Mouse (Mus musculus): Measurements from ENCODE around the gene Prkcb.

Prkcb gene

GRCm38 (mm10) chr7:122622125-122622774 is 333.7 kb downstream of the Prkcb start:
- Histone ChIP-seq H3K36me3 (ENCODE audit: control insufficient read depth, insufficient read depth, low read length, poor library complexity, severe bottlenecking) (peaks cover 16% of the 10 kb centered on the region), H3K27me3 (ENCODE audit: control insufficient read depth, insufficient read depth, low read length, poor library complexity, severe bottlenecking) (no peaks in the 10 kb centered on the region)
- no peak for DNase-seq (ENCODE audit: low read depth, low spot score)

GRCm38 (mm10) chr7:122623753-122624152 is 335.2 kb downstream of the Prkcb start:
- peak; percentile 8 for DNase-seq (ENCODE audit: low read depth, low spot score)
- Histone ChIP-seq H3K36me3 (ENCODE audit: control insufficient read depth, insufficient read depth, low read length, poor library complexity, severe bottlenecking) (peaks cover 14% of the 10 kb centered on the region), H3K27me3 (ENCODE audit: control insufficient read depth, insufficient read depth, low read length, poor library complexity, severe bottlenecking) (no peaks in the 10 kb centered on the region)

GRCm38 (mm10) chr7:122628050-122628449 is 339.5 kb downstream of the Prkcb start:
- DNase-seq (ENCODE audit: low read depth, low spot score): no peak
- H3K27me3 ChIP-seq (ENCODE audit: control insufficient read depth, insufficient read depth, low read length, poor library complexity, severe bottlenecking): no peaks in the 10 kb centered on the region
- peaks cover 7% of the 10 kb centered on the region for H3K36me3 ChIP-seq (ENCODE audit: control insufficient read depth, insufficient read depth, low read length, poor library complexity, severe bottlenecking)

- Histone ChIP-seq H3K36me3 (ENCODE audit: control insufficient read depth, insufficient read depth, low read length, poor library complexity, severe bottlenecking) (peaks cover 8% of the 10 kb centered on the region), H3K27me3 (ENCODE audit: control insufficient read depth, insufficient read depth, low read length, poor library complexity, severe bottlenecking) (no peaks in the 10 kb centered on the region)
- DNase-seq (ENCODE audit: low read depth, low spot score): no peak
Observed at GRCm38 (mm10) chr7:122630386-122630785, 341.8 kb downstream of the Prkcb start.

- H3K36me3 ChIP-seq (ENCODE audit: control insufficient read depth, insufficient read depth, low read length, poor library complexity, severe bottlenecking): peaks cover 8% of the 10 kb centered on the region
- DNase-seq (ENCODE audit: low read depth, low spot score): no peak
Observed at GRCm38 (mm10) chr7:122631151-122631550, 342.6 kb downstream of the Prkcb start.

GRCm38 (mm10) chr7:122632946-122633345 is 344.4 kb downstream of the Prkcb start:
- Histone ChIP-seq H3K36me3 (ENCODE audit: control insufficient read depth, insufficient read depth, low read length, poor library complexity, severe bottlenecking) (peaks cover 7% of the 10 kb centered on the region), H3K27me3 (ENCODE audit: control insufficient read depth, insufficient read depth, low read length, poor library complexity, severe bottlenecking) (no peaks in the 10 kb centered on the region)
- DNase-seq (ENCODE audit: low read depth, low spot score): peak; percentile 40

More at GRCm38 (mm10) chr7:122631151-122631550, 342.6 kb downstream of the Prkcb start:
- H3K27me3 ChIP-seq (ENCODE audit: control insufficient read depth, insufficient read depth, low read length, poor library complexity, severe bottlenecking): no peaks in the 10 kb centered on the region

- no peaks in the 10 kb centered on the region for H3K27me3 ChIP-seq (ENCODE audit: control insufficient read depth, insufficient read depth, low read length, poor library complexity, severe bottlenecking)
- DNase-seq (ENCODE audit: low read depth, low spot score): no peak
- peaks cover 6% of the 10 kb centered on the region for H3K36me3 ChIP-seq (ENCODE audit: control insufficient read depth, insufficient read depth, low read length, poor library complexity, severe bottlenecking)
Observed at GRCm38 (mm10) chr7:122633463-122633862, 344.9 kb downstream of the Prkcb start.

GRCm38 (mm10) chr7:122643676-122644075 is 355.1 kb downstream of the Prkcb start:
- no peaks in the 10 kb centered on the region for H3K36me3 ChIP-seq (ENCODE audit: control insufficient read depth, insufficient read depth, low read length, poor library complexity, severe bottlenecking)
- DNase-seq (ENCODE audit: low read depth, low spot score): no peak
- H3K27me3 ChIP-seq (ENCODE audit: control insufficient read depth, insufficient read depth, low read length, poor library complexity, severe bottlenecking): no peaks in the 10 kb centered on the region

GRCm38 (mm10) chr7:122649306-122649705 is 360.8 kb downstream of the Prkcb start:
- Histone ChIP-seq H3K27me3 (ENCODE audit: control insufficient read depth, insufficient read depth, low read length, poor library complexity, severe bottlenecking) (no peaks in the 10 kb centered on the region), H3K36me3 (ENCODE audit: control insufficient read depth, insufficient read depth, low read length, poor library complexity, severe bottlenecking) (no peaks in the 10 kb centered on the region)
- DNase-seq (ENCODE audit: low read depth, low spot score): no peak

GRCm38 (mm10) chr7:122652523-122652922 is 364.0 kb downstream of the Prkcb start:
- no peak for DNase-seq (ENCODE audit: low read depth, low spot score)
- H3K36me3 ChIP-seq (ENCODE audit: control insufficient read depth, insufficient read depth, low read length, poor library complexity, severe bottlenecking): no peaks in the 10 kb centered on the region

GRCm38 (mm10) chr7:122656671-122657070 is 368.1 kb downstream of the Prkcb start:
- DNase-seq (ENCODE audit: low read depth, low spot score): no peak
- Histone ChIP-seq H3K36me3 (ENCODE audit: control insufficient read depth, insufficient read depth, low read length, poor library complexity, severe bottlenecking) (no peaks in the 10 kb centered on the region), H3K27me3 (ENCODE audit: control insufficient read depth, insufficient read depth, low read length, poor library complexity, severe bottlenecking) (no peaks in the 10 kb centered on the region)

More at GRCm38 (mm10) chr7:122652523-122652922, 364.0 kb downstream of the Prkcb start:
- no peaks in the 10 kb centered on the region for H3K27me3 ChIP-seq (ENCODE audit: control insufficient read depth, insufficient read depth, low read length, poor library complexity, severe bottlenecking)

GRCm38 (mm10) chr7:122657423-122658126 is 369.0 kb downstream of the Prkcb start:
- Histone ChIP-seq H3K27me3 (ENCODE audit: control insufficient read depth, insufficient read depth, low read length, poor library complexity, severe bottlenecking) (no peaks in the 10 kb centered on the region), H3K36me3 (ENCODE audit: control insufficient read depth, insufficient read depth, low read length, poor library complexity, severe bottlenecking) (no peaks in the 10 kb centered on the region)
- no peak for DNase-seq (ENCODE audit: low read depth, low spot score)

GRCm38 (mm10) chr7:122665311-122666049 is 376.9 kb downstream of the Prkcb start:
- H3K27me3 ChIP-seq (ENCODE audit: control insufficient read depth, insufficient read depth, low read length, poor library complexity, severe bottlenecking): no peaks in the 10 kb centered on the region
- H3K36me3 ChIP-seq (ENCODE audit: control insufficient read depth, insufficient read depth, low read length, poor library complexity, severe bottlenecking): no peaks in the 10 kb centered on the region
- no peak for DNase-seq (ENCODE audit: low read depth, low spot score)

- H3K27me3 ChIP-seq (ENCODE audit: control insufficient read depth, insufficient read depth, low read length, poor library complexity, severe bottlenecking): no peaks in the 10 kb centered on the region
- no peaks in the 10 kb centered on the region for H3K36me3 ChIP-seq (ENCODE audit: control insufficient read depth, insufficient read depth, low read length, poor library complexity, severe bottlenecking)
- peak; percentile 59 for DNase-seq (ENCODE audit: low read depth, low spot score)
Observed at GRCm38 (mm10) chr7:122667903-122668302, 379.4 kb downstream of the Prkcb start.

- Histone ChIP-seq H3K36me3 (ENCODE audit: control insufficient read depth, insufficient read depth, low read length, poor library complexity, severe bottlenecking) (no peaks in the 10 kb centered on the region), H3K27me3 (ENCODE audit: control insufficient read depth, insufficient read depth, low read length, poor library complexity, severe bottlenecking) (no peaks in the 10 kb centered on the region)
- DNase-seq (ENCODE audit: low read depth, low spot score): no peak
Observed at GRCm38 (mm10) chr7:122670442-122670872, 381.9 kb downstream of the Prkcb start, which contains the start of gene Cacng3. Gene Cacng3 (plus strand): TSS chr7:122670492.

Data from splenic B cell, adult 2 months (primary cell).